Mouse (Mus musculus): ENCODE data around the gene Fbxo7. TPM values are rescaled to one million over a fixed set of nuclear protein-coding genes. Genes with fewer than 3 reads are reported as not detected.

The Fbxo7 gene
- polyA plus RNA-seq, 1 experiment from 2014 or later, result 28.7 TPM

GRCm38 (mm10) chr10:86000447-86000846 lies 21.3 kb upstream of the Fbxo7 start:
- H3K9ac ChIP-seq (replicated peaks), result no peak overlapping the region
- H3K4me3 ChIP-seq (ENCODE audit: low read depth, low read length), result no peak overlapping the region
- no peak overlapping the region for H3K27ac ChIP-seq (ENCODE audit: low read depth)
- H3K36me3 ChIP-seq (replicated peaks; ENCODE audit: insufficient read depth, low read length), result no peaks in the 10 kb centered on the region
- H3K27me3 ChIP-seq (ENCODE audit: insufficient read depth, low read length), result no peaks in the 10 kb centered on the region
- no peaks in the 10 kb centered on the region for H3K4me1 ChIP-seq (ENCODE audit: insufficient read depth)
- 85% methylated on average over 4 of the region's 4 CpGs for WGBS (ENCODE audit: insufficient replicate concordance)
- no peak for ATAC-seq
- DNase-seq, result no peak
- no peak for TF ChIP-seq EP300 (IDR thresholded peaks at IDR 0.05; ENCODE audit: low read depth)
- no peak for TF ChIP-seq CTCF (IDR thresholded peaks at IDR 0.05; ENCODE audit: low read depth)
- no peaks in the 10 kb centered on the region for H3K9me3 ChIP-seq (ENCODE audit: low read length)
- no peak overlapping the region for H3K4me2 ChIP-seq (ENCODE audit: low read depth, low read length)

GRCm38 (mm10) chr10:86006455-86006854 lies 15.3 kb upstream of the Fbxo7 start:
- no peak overlapping the region for H3K4me2 ChIP-seq (ENCODE audit: low read depth, low read length)
- H3K27me3 ChIP-seq (ENCODE audit: insufficient read depth, low read length), result no peaks in the 10 kb centered on the region
- no peak overlapping the region for H3K4me3 ChIP-seq (ENCODE audit: low read depth, low read length)
- H3K9ac ChIP-seq (replicated peaks), result no peak overlapping the region
- no peaks in the 10 kb centered on the region for H3K9me3 ChIP-seq (ENCODE audit: low read length)
- TF ChIP-seq EP300 (IDR thresholded peaks at IDR 0.05; ENCODE audit: low read depth) (no peak), CTCF (IDR thresholded peaks at IDR 0.05; ENCODE audit: low read depth) (no peak)
- DNase-seq (no peak), ATAC-seq (no peak)
- no peaks in the 10 kb centered on the region for H3K36me3 ChIP-seq (replicated peaks; ENCODE audit: insufficient read depth, low read length)
- no peak overlapping the region for H3K27ac ChIP-seq (ENCODE audit: low read depth)
- WGBS (ENCODE audit: insufficient replicate concordance), result 70% methylated on average over 5 of the region's 5 CpGs
- H3K4me1 ChIP-seq (ENCODE audit: insufficient read depth), result no peaks in the 10 kb centered on the region

- Histone ChIP-seq H3K27me3 (ENCODE audit: insufficient read depth, low read length) (no peaks in the 10 kb centered on the region), H3K9me3 (ENCODE audit: low read length) (no peaks in the 10 kb centered on the region), H3K4me3 (ENCODE audit: low read depth, low read length) (no peak overlapping the region), H3K4me2 (ENCODE audit: low read depth, low read length) (no peak overlapping the region), H3K27ac (ENCODE audit: low read depth) (no peak overlapping the region), H3K9ac (replicated peaks) (no peak overlapping the region), H3K4me1 (ENCODE audit: insufficient read depth) (no peaks in the 10 kb centered on the region), H3K36me3 (replicated peaks; ENCODE audit: insufficient read depth, low read length) (no peaks in the 10 kb centered on the region)
- WGBS (ENCODE audit: insufficient replicate concordance), result 80% methylated on average over 2 of the region's 2 CpGs
- ATAC-seq (no peak), DNase-seq (no peak)
- TF ChIP-seq CTCF (IDR thresholded peaks at IDR 0.05; ENCODE audit: low read depth) (no peak), EP300 (IDR thresholded peaks at IDR 0.05; ENCODE audit: low read depth) (no peak)
These were observed 12.1 kb upstream of the Fbxo7 start for GRCm38 (mm10) chr10:86009688-86010087.

- DNase-seq, result no peak
These were observed 11.1 kb upstream of the Fbxo7 start for GRCm38 (mm10) chr10:86010636-86011035.

GRCm38 (mm10) chr10:86011172-86011571 lies 10.6 kb upstream of the Fbxo7 start:
- H3K4me2 ChIP-seq (ENCODE audit: low read depth, low read length), result no peak overlapping the region
- DNase-seq, result no peak
- no peak overlapping the region for H3K9ac ChIP-seq (replicated peaks)
- H3K4me3 ChIP-seq (ENCODE audit: low read depth, low read length), result no peak overlapping the region
- 44% methylated on average over 2 of the region's 2 CpGs for WGBS (ENCODE audit: insufficient replicate concordance)
- no peaks in the 10 kb centered on the region for H3K27me3 ChIP-seq (ENCODE audit: insufficient read depth, low read length)
- TF ChIP-seq CTCF (IDR thresholded peaks at IDR 0.05; ENCODE audit: low read depth), result no peak
- TF ChIP-seq EP300 (IDR thresholded peaks at IDR 0.05; ENCODE audit: low read depth), result no peak
- H3K9me3 ChIP-seq (ENCODE audit: low read length), result no peaks in the 10 kb centered on the region
- no peaks in the 10 kb centered on the region for H3K4me1 ChIP-seq (ENCODE audit: insufficient read depth)
- no peak overlapping the region for H3K27ac ChIP-seq (ENCODE audit: low read depth)
- no peak for ATAC-seq
- no peaks in the 10 kb centered on the region for H3K36me3 ChIP-seq (replicated peaks; ENCODE audit: insufficient read depth, low read length)

More at GRCm38 (mm10) chr10:86010636-86011035, 11.1 kb upstream of the Fbxo7 start:
- H3K4me1 ChIP-seq (ENCODE audit: insufficient read depth), result no peaks in the 10 kb centered on the region
- H3K36me3 ChIP-seq (replicated peaks; ENCODE audit: insufficient read depth, low read length), result no peaks in the 10 kb centered on the region
- no peak for ATAC-seq
- no peak overlapping the region for H3K4me3 ChIP-seq (ENCODE audit: low read depth, low read length)
- H3K9me3 ChIP-seq (ENCODE audit: low read length), result no peaks in the 10 kb centered on the region
- no peak overlapping the region for H3K4me2 ChIP-seq (ENCODE audit: low read depth, low read length)
- 22% methylated on average over 6 of the region's 6 CpGs for WGBS (ENCODE audit: insufficient replicate concordance)
- H3K9ac ChIP-seq (replicated peaks), result no peak overlapping the region
- TF ChIP-seq CTCF (IDR thresholded peaks at IDR 0.05; ENCODE audit: low read depth) (no peak), EP300 (IDR thresholded peaks at IDR 0.05; ENCODE audit: low read depth) (no peak)
- no peak overlapping the region for H3K27ac ChIP-seq (ENCODE audit: low read depth)
- H3K27me3 ChIP-seq (ENCODE audit: insufficient read depth, low read length), result no peaks in the 10 kb centered on the region

GRCm38 (mm10) chr10:86011781-86012180 lies 10.0 kb upstream of the Fbxo7 start, which contains the start of gene Bpifc:
Bpifc (minus strand) TSS chr10:86011895.
- Histone ChIP-seq H3K4me3 (ENCODE audit: low read depth, low read length) (no peak within 1 kb of the TSS), H3K9me3 (ENCODE audit: low read length) (no peaks in the 10 kb centered on the region), H3K4me2 (ENCODE audit: low read depth, low read length) (no peak within 1 kb of the TSS), H3K27ac (ENCODE audit: low read depth) (no peak within 1 kb of the TSS), H3K27me3 (ENCODE audit: insufficient read depth, low read length) (no peaks in the 10 kb centered on the region), H3K9ac (replicated peaks) (no peak within 1 kb of the TSS), H3K36me3 (replicated peaks; ENCODE audit: insufficient read depth, low read length) (no peaks in the 10 kb centered on the region), H3K4me1 (ENCODE audit: insufficient read depth) (no peaks in the 10 kb centered on the region)
- WGBS (ENCODE audit: insufficient replicate concordance), result 70% methylated on average over 2 of the region's 2 CpGs
- DNase-seq (no peak), ATAC-seq (no peak)
- TF ChIP-seq CTCF (IDR thresholded peaks at IDR 0.05; ENCODE audit: low read depth) (no peak), EP300 (IDR thresholded peaks at IDR 0.05; ENCODE audit: low read depth) (no peak)

- H3K9ac ChIP-seq (replicated peaks), result no peak overlapping the region
- WGBS (ENCODE audit: insufficient replicate concordance), result 90% methylated on average over 7 of the region's 7 CpGs
These were observed 4.0 kb upstream of the Fbxo7 start for GRCm38 (mm10) chr10:86017781-86018180.

More at GRCm38 (mm10) chr10:86017781-86018180, 4.0 kb upstream of the Fbxo7 start:
- H3K27me3 ChIP-seq (ENCODE audit: insufficient read depth, low read length), result no peaks in the 10 kb centered on the region
- peaks cover 3% of the 10 kb centered on the region; the same call in 1 of the 2 replicates for H3K4me1 ChIP-seq (ENCODE audit: insufficient read depth)
- no peaks in the 10 kb centered on the region for H3K36me3 ChIP-seq (replicated peaks; ENCODE audit: insufficient read depth, low read length)
- H3K9me3 ChIP-seq (ENCODE audit: low read length), result no peaks in the 10 kb centered on the region
- no peak overlapping the region for H3K4me3 ChIP-seq (ENCODE audit: low read depth, low read length)
- TF ChIP-seq CTCF (IDR thresholded peaks at IDR 0.05; ENCODE audit: low read depth), result no peak
- no peak overlapping the region for H3K4me2 ChIP-seq (ENCODE audit: low read depth, low read length)
- H3K27ac ChIP-seq (ENCODE audit: low read depth), result no peak overlapping the region
- ATAC-seq (no peak), DNase-seq (no peak)
